Mouse (Mus musculus) lung, postnatal 0 days (tissue): ENCODE data around the gene Nkx1-2.

Experiments
- CTCF ChIP-seq: IDR thresholded peaks from 2 replicates; pipeline ENCODE4 v1.5.1; 2016; ENCODE audit warnings: antibody characterized with exemption, mild to moderate bottlenecking
- EP300 ChIP-seq: IDR thresholded peaks from 2 replicates; pipeline ENCODE4 v1.6.1; 2016; ENCODE audit warnings: antibody characterized with exemption, mild to moderate bottlenecking, control low read depth

GRCm38 (mm10) chr7:132555911-132556310 is 43.5 kb downstream of the Nkx1-2 start:
- no peak for TF ChIP-seq CTCF
- TF ChIP-seq EP300 = no peak
